Mouse (Mus musculus) kidney, embryonic 16.5 days (tissue): ENCODE measurements around the gene Pde4d. TPM values are rescaled to one million over a fixed set of nuclear protein-coding genes. Genes with fewer than 3 reads are reported as not detected.
A peak's percentile ranks its signal among the peaks of the same experiment; 100 is the strongest.

ENCODE experiments used
- ATAC-seq: fragments of 200-750 bp; cut with Nextera tagmentation; 2 replicates; pipeline ENCODE4 v1.8.0; 2017; ENCODE audit warnings: moderate TSS enrichment; ENCODE audit not compliant: low FRiP score, low TSS enrichment
- H3K27ac ChIP-seq: fragments of 300-500 bp; sonication (generic); 2 replicates; pipeline ENCODE4 v1.5.1; 2014; ENCODE audit warnings: low read length
- H3K27me3 ChIP-seq: fragments of 300-500 bp; sonication (generic); 2 replicates; pipeline ENCODE4 v1.6.1; 2014; ENCODE audit warnings: low read length, control low read depth, mixed read lengths; ENCODE audit not compliant: insufficient read depth
- H3K36me3 ChIP-seq: fragments of 300-500 bp; sonication (generic); 2 replicates; pipeline ENCODE4 v1.6.1; 2014; ENCODE audit warnings: low read length, control low read depth, mixed read lengths; ENCODE audit not compliant: insufficient read depth
- H3K4me1 ChIP-seq: fragments of 300-500 bp; sonication (generic); 2 replicates; pipeline ENCODE4 v1.6.1; 2014; ENCODE audit warnings: low read length, control low read depth, mixed read lengths; ENCODE audit not compliant: insufficient read depth
- H3K4me2 ChIP-seq: fragments of 300-500 bp; sonication (generic); replicated peaks from 2 replicates; pipeline ENCODE4 v1.6.1; 2014; ENCODE audit warnings: low read depth, low read length
- H3K4me3 ChIP-seq: fragments of 300-500 bp; sonication (generic); 2 replicates; pipeline ENCODE4 v1.5.1; 2014; ENCODE audit warnings: mild to moderate bottlenecking, low read length
- H3K9ac ChIP-seq: fragments of 300-500 bp; sonication (generic); replicated peaks from 2 replicates; pipeline ENCODE4 v1.6.1; 2014; ENCODE audit warnings: low read length
- H3K9me3 ChIP-seq: fragments of 300-500 bp; sonication (generic); 2 replicates; pipeline ENCODE4 v1.6.1; 2016; ENCODE audit warnings: low read length, control low read depth
- WGBS: fragments of 180-500 bp; shearing (Covaris S2); extraction: QIAGEN DNeasy Blood & Tissue Kit; methylation state at CpG from one replicate; pipeline ENCODE4 v1.1.7; 2014; 5-methylcytosine and 5-hydroxymethylcytosine counted together
- polyA plus RNA-seq: library from polyadenylated mRNA; unstranded; fragments of >200 nt; fragmentation: Nextera tagmentation; extraction: Ambion mirVana; gene quantifications from 2 replicates; pipeline ENCODE4 v1.2.1, GENCODE M21; 2015

Gene Pde4d
- polyA plus RNA-seq, 1 experiment from 2014 or later: 11.1 TPM

DNA sequence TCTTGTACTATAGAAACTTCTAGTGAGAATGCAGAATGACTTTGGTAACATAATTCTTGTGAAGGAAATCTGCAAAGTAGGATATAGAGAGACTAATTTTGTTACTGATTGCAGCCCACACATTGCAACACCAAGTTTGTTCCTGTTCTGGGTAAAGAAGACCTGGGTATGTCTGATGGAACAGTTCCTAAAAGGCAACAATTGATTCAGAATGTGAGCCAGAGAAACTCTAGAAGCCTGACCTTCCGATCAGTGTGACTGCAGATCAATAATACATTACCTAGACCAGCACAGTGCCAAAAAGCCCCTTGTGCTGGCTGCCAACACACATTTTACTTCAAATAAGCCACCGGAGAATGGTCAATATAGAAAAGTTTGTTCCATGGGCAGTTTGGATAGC is 930.4 kb downstream of the Pde4d start:
- no peak overlapping the region for H3K4me2 ChIP-seq
- H3K9me3 ChIP-seq: no peaks in the 10 kb centered on the region
- no peak overlapping the region for H3K9ac ChIP-seq
- H3K27ac ChIP-seq: no peak overlapping the region
- no peaks in the 10 kb centered on the region for H3K27me3 ChIP-seq
- no peaks in the 10 kb centered on the region for H3K36me3 ChIP-seq
- no peak for ATAC-seq
- H3K4me3 ChIP-seq: no peak overlapping the region
- no peaks in the 10 kb centered on the region for H3K4me1 ChIP-seq
- 92% methylated on average over 2 of the region's 2 CpGs for WGBS

DNA sequence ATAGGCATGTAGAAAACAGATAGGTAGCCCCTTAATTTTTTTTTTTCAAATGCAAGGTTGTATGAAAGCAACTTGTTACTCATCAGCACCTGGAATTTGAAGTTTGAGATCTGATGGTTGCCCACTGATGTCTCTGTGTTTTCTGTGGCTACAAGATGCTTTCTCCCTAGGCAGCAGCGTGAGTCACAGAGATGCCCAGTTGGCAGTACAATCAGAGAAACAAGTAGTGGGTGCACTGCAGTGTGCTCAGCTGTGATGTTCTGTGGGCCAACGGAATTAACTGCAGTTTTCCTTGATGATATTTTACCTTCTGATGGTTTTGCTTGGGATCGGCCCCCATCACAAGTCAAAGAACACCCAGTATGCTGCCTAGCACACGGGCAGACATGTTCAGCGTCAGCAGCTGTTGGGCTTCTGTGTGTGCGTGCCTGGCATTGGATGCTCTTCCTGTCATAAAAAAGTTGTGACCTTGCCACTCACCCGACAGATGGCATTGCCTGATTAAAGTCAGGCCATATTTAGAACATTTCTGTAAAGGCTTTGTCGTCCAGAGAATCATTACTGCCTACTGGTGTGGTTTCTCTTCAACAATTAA is 939.0 kb downstream of the Pde4d start:
- H3K27ac ChIP-seq: no peak overlapping the region
- no peaks in the 10 kb centered on the region for H3K36me3 ChIP-seq
- no peaks in the 10 kb centered on the region for H3K9me3 ChIP-seq
- no peak for ATAC-seq
- no peaks in the 10 kb centered on the region for H3K27me3 ChIP-seq
- H3K4me1 ChIP-seq: no peaks in the 10 kb centered on the region
- no peak overlapping the region for H3K4me2 ChIP-seq
- 30% methylated on average over 8 of the region's 8 CpGs for WGBS
- no peak overlapping the region for H3K4me3 ChIP-seq
- no peak overlapping the region for H3K9ac ChIP-seq

DNA sequence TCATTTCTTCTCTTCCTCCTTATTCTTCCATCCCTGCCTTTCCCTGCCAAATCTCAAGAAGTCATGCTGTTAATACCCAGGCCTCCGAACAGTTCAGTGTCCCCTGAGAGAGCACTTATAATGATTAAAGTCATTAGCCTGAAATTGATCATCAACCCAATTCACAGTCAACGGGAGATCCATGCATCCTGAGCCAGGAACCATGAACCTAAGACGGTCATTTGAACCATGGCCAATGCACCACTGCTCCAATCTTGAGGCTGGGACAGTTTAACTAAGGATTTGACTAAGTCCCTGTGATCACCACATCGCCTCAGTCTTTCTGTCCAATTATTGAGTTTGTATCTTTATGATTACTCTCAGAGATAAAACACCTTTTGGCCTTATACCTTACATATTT is 952.6 kb downstream of the Pde4d start:
- Histone ChIP-seq H3K27ac (no peak overlapping the region), H3K4me1 (no peaks in the 10 kb centered on the region), H3K9me3 (no peaks in the 10 kb centered on the region), H3K36me3 (no peaks in the 10 kb centered on the region), H3K4me2 (no peak overlapping the region), H3K27me3 (no peaks in the 10 kb centered on the region), H3K4me3 (no peak overlapping the region), H3K9ac (no peak overlapping the region)
- WGBS: 79% methylated on average over 4 of the region's 4 CpGs
- no peak for ATAC-seq

DNA sequence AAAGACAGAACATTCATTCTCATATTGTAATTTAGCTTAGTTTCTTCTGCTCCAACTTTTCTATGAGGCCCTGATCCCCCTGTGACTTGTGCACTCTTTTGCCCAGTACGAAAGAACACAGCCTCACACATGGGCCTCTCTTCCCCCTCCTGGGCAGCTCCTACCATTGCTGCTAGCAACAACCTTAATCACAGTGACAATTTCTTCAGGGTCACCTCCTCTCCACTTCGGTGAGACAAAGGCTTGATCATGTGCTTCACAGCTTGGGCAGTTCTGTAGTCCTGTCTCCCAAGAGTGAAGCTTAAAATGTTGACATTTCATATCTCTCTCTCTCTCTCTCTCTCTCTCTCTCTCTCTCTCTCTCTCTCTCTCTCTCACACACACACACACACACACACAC is 953.2 kb downstream of the Pde4d start:
- Histone ChIP-seq H3K27me3 (no peaks in the 10 kb centered on the region), H3K9me3 (no peaks in the 10 kb centered on the region), H3K9ac (no peak overlapping the region), H3K4me1 (no peaks in the 10 kb centered on the region), H3K4me3 (no peak overlapping the region), H3K36me3 (no peaks in the 10 kb centered on the region), H3K4me2 (no peak overlapping the region), H3K27ac (no peak overlapping the region)
- 54% methylated on average over 2 of the region's 2 CpGs for WGBS
- ATAC-seq: no peak

DNA sequence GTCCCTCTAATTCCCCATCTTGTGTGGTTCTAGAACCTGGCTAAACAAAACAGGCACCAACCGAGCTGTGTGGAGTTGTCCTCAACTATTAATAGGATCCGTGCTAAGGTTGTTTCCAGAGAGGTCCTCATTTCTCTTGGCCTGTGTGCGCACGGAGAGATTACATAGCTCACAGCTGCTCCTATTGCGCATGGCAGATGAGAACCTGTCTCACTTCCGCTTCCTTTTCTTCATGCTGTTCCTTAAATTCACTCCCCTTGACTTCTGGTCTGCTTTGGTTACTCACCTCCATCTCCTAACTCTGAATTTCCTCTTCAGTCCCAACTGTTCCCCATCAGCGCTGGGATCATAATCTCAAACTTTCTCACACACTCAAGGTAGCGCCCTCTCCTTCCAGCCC is 956.6 kb downstream of the Pde4d start:
- Histone ChIP-seq H3K4me1 (no peaks in the 10 kb centered on the region), H3K36me3 (no peaks in the 10 kb centered on the region), H3K27ac (no peak overlapping the region), H3K9me3 (no peaks in the 10 kb centered on the region), H3K4me2 (no peak overlapping the region), H3K27me3 (no peaks in the 10 kb centered on the region), H3K4me3 (no peak overlapping the region), H3K9ac (no peak overlapping the region)
- WGBS: 94% methylated on average over 8 of the region's 8 CpGs
- no peak for ATAC-seq

DNA sequence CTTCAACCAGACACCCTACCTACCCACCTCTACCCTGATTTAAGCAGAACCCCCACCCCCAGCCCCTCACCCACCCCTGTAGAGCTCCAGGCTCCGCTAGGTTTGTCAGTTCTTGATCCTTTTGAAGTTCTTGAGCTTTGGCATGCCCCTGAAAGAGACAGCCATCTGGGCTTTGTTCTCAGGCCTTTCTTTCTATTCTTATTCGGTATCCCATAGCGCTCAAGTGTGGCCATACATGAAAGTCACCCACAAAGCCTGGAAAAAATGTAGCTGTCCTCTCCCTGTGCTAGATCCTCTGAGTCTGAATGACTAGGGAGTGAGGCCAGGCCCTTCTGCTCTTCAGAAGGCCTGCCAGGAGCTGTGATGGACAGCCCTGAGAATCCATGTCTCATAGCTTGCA is 957.6 kb downstream of the Pde4d start:
- ATAC-seq: no peak
- H3K27me3 ChIP-seq: no peaks in the 10 kb centered on the region
- H3K36me3 ChIP-seq: no peaks in the 10 kb centered on the region
- WGBS: 87% methylated on average over 3 of the region's 3 CpGs
- H3K4me3 ChIP-seq: no peak overlapping the region
- no peak overlapping the region for H3K9ac ChIP-seq
- no peaks in the 10 kb centered on the region for H3K4me1 ChIP-seq
- H3K9me3 ChIP-seq: no peaks in the 10 kb centered on the region
- no peak overlapping the region for H3K4me2 ChIP-seq
- no peak overlapping the region for H3K27ac ChIP-seq

DNA sequence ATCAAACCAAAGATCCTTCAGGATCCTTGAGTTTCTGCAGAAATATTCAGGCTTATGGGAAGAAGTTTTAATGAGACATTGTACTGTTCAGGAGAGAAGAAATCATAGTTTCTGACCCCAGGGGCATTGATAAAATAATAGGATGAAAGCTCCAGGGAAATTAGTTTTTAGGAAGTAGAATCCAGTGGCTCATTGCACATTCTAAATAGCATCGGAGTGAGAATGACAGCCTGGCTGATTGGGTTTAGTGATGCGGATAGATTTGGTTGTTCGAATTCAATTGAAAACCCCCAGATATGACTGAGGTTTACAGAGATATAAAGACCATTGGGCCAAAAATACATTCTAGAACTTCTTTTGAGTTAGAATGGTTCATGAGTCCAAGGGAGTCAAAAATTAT is 970.7 kb downstream of the Pde4d start:
- no peaks in the 10 kb centered on the region for H3K27me3 ChIP-seq
- H3K27ac ChIP-seq: no peak overlapping the region
- H3K9ac ChIP-seq: no peak overlapping the region
- no peak for ATAC-seq
- no peak overlapping the region for H3K4me3 ChIP-seq
- 78% methylated on average over 3 of the region's 3 CpGs for WGBS
- peaks cover 6% of the 10 kb centered on the region; the same call in 1 of the 2 replicates for H3K9me3 ChIP-seq
- no peaks in the 10 kb centered on the region for H3K36me3 ChIP-seq
- no peak overlapping the region for H3K4me2 ChIP-seq
- H3K4me1 ChIP-seq: no peaks in the 10 kb centered on the region

DNA sequence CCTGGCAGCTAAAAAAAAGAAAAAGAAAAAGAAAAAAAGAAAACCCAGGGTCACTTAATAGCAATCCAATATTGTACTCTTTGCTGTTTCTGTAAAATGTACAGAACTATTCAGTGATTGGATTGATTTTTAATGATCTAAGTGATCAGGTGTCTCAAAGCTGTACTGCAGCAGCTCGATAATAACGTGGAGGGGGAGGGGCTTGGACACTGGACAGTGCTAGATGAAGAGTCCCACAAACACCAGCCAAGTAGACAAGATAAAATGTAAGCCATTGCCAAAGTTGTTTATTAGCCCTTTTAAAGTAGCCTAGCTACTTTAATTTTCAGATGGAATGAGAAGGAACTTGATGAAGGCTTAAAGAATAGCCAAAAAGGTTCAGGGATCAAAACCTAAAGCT is 975.2 kb downstream of the Pde4d start:
- Histone ChIP-seq H3K9ac (no peak overlapping the region), H3K4me1 (no peaks in the 10 kb centered on the region), H3K27me3 (no peaks in the 10 kb centered on the region), H3K4me3 (no peak overlapping the region), H3K9me3 (peaks cover 6% of the 10 kb centered on the region; the same call in 1 of the 2 replicates), H3K27ac (no peak overlapping the region), H3K36me3 (no peaks in the 10 kb centered on the region), H3K4me2 (peak overlapping the region; percentile 31; the same call in 1 of the 2 replicates)
- ATAC-seq: 0 out of 2 replicates have a peak, but pooled peaks have one; percentile 40
- WGBS: 35% methylated on average over 2 of the region's 2 CpGs

DNA sequence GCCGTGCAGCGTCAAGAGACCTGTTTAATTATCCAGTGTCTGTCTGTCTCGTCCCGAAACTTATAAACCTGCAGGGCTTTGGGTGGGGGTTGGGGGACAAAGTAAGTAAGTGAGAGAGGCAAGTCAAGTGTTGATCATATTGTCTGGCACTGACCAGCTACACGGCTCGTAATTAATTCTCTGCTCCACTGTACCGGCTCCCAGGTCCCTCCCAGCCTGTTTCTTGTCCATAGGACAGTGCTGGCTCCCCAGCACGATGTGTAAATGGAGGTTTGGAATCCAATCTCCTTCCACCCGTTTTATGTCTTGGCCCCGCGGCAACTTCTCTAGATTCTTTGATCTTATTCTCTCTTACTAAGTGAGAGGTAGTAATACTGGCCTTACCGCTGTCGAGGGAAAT is 975.8 kb downstream of the Pde4d start:
- WGBS: 47% methylated on average over 13 of the region's 13 CpGs
- H3K4me3 ChIP-seq: no peak overlapping the region
- no peaks in the 10 kb centered on the region for H3K27me3 ChIP-seq
- peak; percentile 78; the same call in 1 of the 2 replicates for ATAC-seq
- H3K9me3 ChIP-seq: peaks cover 6% of the 10 kb centered on the region; the same call in 1 of the 2 replicates
- H3K4me2 ChIP-seq: peak overlapping the region; percentile 31
- no peaks in the 10 kb centered on the region for H3K36me3 ChIP-seq
- H3K9ac ChIP-seq: no peak overlapping the region
- H3K4me1 ChIP-seq: no peaks in the 10 kb centered on the region
- no peak overlapping the region for H3K27ac ChIP-seq

DNA sequence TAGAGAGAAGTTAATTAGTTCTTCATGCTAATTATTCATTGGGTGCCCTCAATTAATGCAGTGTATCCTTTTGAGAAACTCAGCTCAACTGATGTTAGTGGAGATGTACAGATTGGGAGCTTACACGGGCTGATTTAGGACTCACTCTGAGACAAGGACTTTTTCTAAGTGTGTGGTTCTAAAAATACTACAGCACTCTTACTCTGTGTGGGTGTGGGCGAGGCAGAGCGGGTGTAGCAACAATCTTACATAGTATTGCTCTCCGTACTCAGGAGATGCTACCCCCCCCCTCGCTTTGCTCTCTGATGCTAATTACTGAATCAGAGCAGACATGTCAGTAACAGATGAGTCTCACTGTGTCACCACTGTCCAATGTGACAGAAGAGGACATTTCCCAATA is 976.3 kb downstream of the Pde4d start:
- H3K9me3 ChIP-seq: peaks cover 6% of the 10 kb centered on the region; the same call in 1 of the 2 replicates
- WGBS: 84% methylated on average over 5 of the region's 5 CpGs
- ATAC-seq: peak; percentile 23; the same call in 1 of the 2 replicates
- H3K9ac ChIP-seq: no peak overlapping the region
- H3K4me1 ChIP-seq: no peaks in the 10 kb centered on the region
- H3K4me3 ChIP-seq: no peak overlapping the region
- no peaks in the 10 kb centered on the region for H3K36me3 ChIP-seq
- peak overlapping the region; percentile 31; the same call in 1 of the 2 replicates for H3K4me2 ChIP-seq
- H3K27ac ChIP-seq: no peak overlapping the region
- H3K27me3 ChIP-seq: no peaks in the 10 kb centered on the region
